ENCODE assay signal across 9 mouse cellular contexts in genomic region chr3:95663969-95664608, GRCm38 (mm10). TPM values are rescaled to one million over a fixed set of nuclear protein-coding genes. Genes with fewer than 3 reads are reported as not detected.
DNase-seq lines count a peak whose midpoint lies in the region; ATAC-seq lines count a peak whose summit lies in the region.
"Had no signal": no experiment of that assay in that cellular context is flagged by ENCODE, and none has a peak within 500 bp of the region (broad histone marks: within the 10 kb centered on the region; RNA-seq: fewer than 3 reads in every experiment).

No protein-coding gene starts in this region.

- H3K9me3 ChIP-seq in heart, embryonic 12.5 days (replicated peaks), result no peaks in the 10 kb centered on the region
- no peaks in the 10 kb centered on the region for H3K9me3 ChIP-seq in liver, embryonic 12.5 days (replicated peaks)
- no peaks in the 10 kb centered on the region for H3K9me3 ChIP-seq in hindbrain, embryonic 11.5 days (ENCODE audit: control insufficient read depth, low read length)
- no peaks in the 10 kb centered on the region for H3K9me3 ChIP-seq in midbrain, embryonic 16.5 days (replicated peaks; ENCODE audit: control insufficient read depth, low read length, poor library complexity, severe bottlenecking)

- 0 out of 2 replicates have a peak overlapping the region, but pooled peaks have one; percentile 11 for H3K4me3 ChIP-seq in heart, embryonic 12.5 days
- H3K4me3 ChIP-seq in liver, embryonic 12.5 days, result no peak overlapping the region
- H3K4me3 ChIP-seq in hindbrain, embryonic 11.5 days (ENCODE audit: low read depth, low read length), result no peak overlapping the region
- no peak overlapping the region for H3K4me3 ChIP-seq in midbrain, embryonic 16.5 days (ENCODE audit: low read depth, low read length)

- H3K4me1 ChIP-seq in heart, embryonic 12.5 days (replicated peaks), result peaks cover 78% of the 10 kb centered on the region
- H3K4me1 ChIP-seq in liver, embryonic 12.5 days, result peaks cover 90% of the 10 kb centered on the region
- H3K4me1 ChIP-seq in hindbrain, embryonic 11.5 days (replicated peaks; ENCODE audit: control insufficient read depth, insufficient read depth, low read length), result peaks cover 6% of the 10 kb centered on the region
- H3K4me1 ChIP-seq in midbrain, embryonic 16.5 days (ENCODE audit: control insufficient read depth, insufficient read depth, low read length), result peaks cover 45% of the 10 kb centered on the region

- no peak for DNase-seq in heart, adult 11 months
- DNase-seq in 416B (ENCODE audit: low read depth), result peak; percentile 63
- DNase-seq in MN1 (ENCODE audit: low spot score), result peak; percentile 28
- DNase-seq in hindbrain, embryonic 11.5 days (ENCODE audit: low spot score), result no peak
- DNase-seq in spleen, postnatal 36 days (ENCODE audit: low spot score in 2 of 2), result no peak
- DNase-seq: kidney, postnatal 14 days had no signal

- H3K27ac ChIP-seq in heart, embryonic 12.5 days (ENCODE audit: poor library complexity, severe bottlenecking), result peak overlapping the region; percentile 96
- peak overlapping the region; percentile 85 for H3K27ac ChIP-seq in liver, embryonic 12.5 days
- no peak overlapping the region for H3K27ac ChIP-seq in hindbrain, embryonic 11.5 days (ENCODE audit: low read depth, low read length)
- H3K27ac ChIP-seq in midbrain, embryonic 16.5 days (ENCODE audit: low read length), result no peak overlapping the region

- ATAC-seq in heart, embryonic 12.5 days (ENCODE audit: insufficient number of reproducible peaks, low FRiP score), result no peak
- ATAC-seq in liver, embryonic 12.5 days, result no peak
- no peak for ATAC-seq in hindbrain, embryonic 11.5 days (ENCODE audit: low FRiP score)
- ATAC-seq in midbrain, embryonic 16.5 days, result no peak

- peak overlapping the region; percentile 8 for H3K4me2 ChIP-seq in heart, embryonic 12.5 days
- H3K4me2 ChIP-seq in liver, embryonic 12.5 days, result peak overlapping the region; percentile 85
- no peak overlapping the region for H3K4me2 ChIP-seq in hindbrain, embryonic 11.5 days (replicated peaks; ENCODE audit: low read depth, low read length)
- H3K4me2 ChIP-seq in midbrain, embryonic 16.5 days (ENCODE audit: low read length), result no peak overlapping the region

- WGBS in heart, embryonic 12.5 days, result 78% methylated on average over 3 of the region's 3 CpGs
- 81% methylated on average over 3 of the region's 3 CpGs for WGBS in liver, embryonic 12.5 days (ENCODE audit: insufficient replicate concordance)
- WGBS in hindbrain, embryonic 11.5 days, result 89% methylated on average over 3 of the region's 3 CpGs
- 95% methylated on average over 3 of the region's 3 CpGs for WGBS in midbrain, embryonic 16.5 days

- H3K27me3 ChIP-seq in heart, embryonic 12.5 days (replicated peaks), result no peaks in the 10 kb centered on the region
- no peaks in the 10 kb centered on the region for H3K27me3 ChIP-seq in liver, embryonic 12.5 days (replicated peaks)
- no peaks in the 10 kb centered on the region for H3K27me3 ChIP-seq in hindbrain, embryonic 11.5 days (ENCODE audit: control insufficient read depth, insufficient read depth, low read length)
- H3K27me3 ChIP-seq in midbrain, embryonic 16.5 days (ENCODE audit: control insufficient read depth, insufficient read depth, low read depth, low read length), result no peaks in the 10 kb centered on the region

- H3K36me3 ChIP-seq in heart, embryonic 12.5 days, result peaks cover 51% of the 10 kb centered on the region
- H3K36me3 ChIP-seq in liver, embryonic 12.5 days, result peaks cover 65% of the 10 kb centered on the region
- no peaks in the 10 kb centered on the region for H3K36me3 ChIP-seq in hindbrain, embryonic 11.5 days (ENCODE audit: control insufficient read depth, insufficient read depth, low read length)
- H3K36me3 ChIP-seq in midbrain, embryonic 16.5 days (ENCODE audit: control insufficient read depth, insufficient read depth, low read length), result peaks cover 7% of the 10 kb centered on the region

- peak overlapping the region; percentile 50 for H3K9ac ChIP-seq in heart, embryonic 12.5 days
- H3K9ac ChIP-seq in liver, embryonic 12.5 days, result peak overlapping the region; percentile 52
- H3K9ac ChIP-seq in hindbrain, embryonic 11.5 days (ENCODE audit: low read depth, low read length), result no peak overlapping the region
- no peak overlapping the region for H3K9ac ChIP-seq in midbrain, embryonic 16.5 days (ENCODE audit: low read depth, low read length)

RNA-seq across cellular contexts. Expression of gene Mcl1, which starts 5.5 kb away (rescaled TPM):
- polyA plus RNA-seq in heart, embryonic 12.5 days (2016; fragmentation: Nextera tagmentation; extraction: Ambion mirVana), result 65.2 and 66.9 TPM in 2 replicates
- 66.5 and 73.8 TPM in 2 replicates for polyA plus RNA-seq in liver, embryonic 12.5 days (2016; fragmentation: Nextera tagmentation; extraction: Ambion mirVana)
- 76.1 and 87.4 TPM in 2 replicates for polyA plus RNA-seq in hindbrain, embryonic 11.5 days (2014; fragmentation: Nextera tagmentation; extraction: Ambion mirVana)
- 37.9 and 43.1 TPM in 2 replicates for polyA plus RNA-seq in midbrain, embryonic 16.5 days (2015; fragmentation: Nextera tagmentation; extraction: Ambion mirVana)

RNA-seq across cellular contexts. Expression of gene Adamtsl4, which starts 23.6 kb away (rescaled TPM):
- polyA plus RNA-seq in heart, embryonic 12.5 days (2016; fragmentation: Nextera tagmentation; extraction: Ambion mirVana), result 4.3 and 4.9 TPM in 2 replicates
- polyA plus RNA-seq in liver, embryonic 12.5 days (2016; fragmentation: Nextera tagmentation; extraction: Ambion mirVana), result 0.30 and 0.35 TPM in 2 replicates
- 0.14 and 0.80 TPM in 2 replicates for polyA plus RNA-seq in hindbrain, embryonic 11.5 days (2014; fragmentation: Nextera tagmentation; extraction: Ambion mirVana)
- 0.80 and 1.0 TPM in 2 replicates for polyA plus RNA-seq in midbrain, embryonic 16.5 days (2015; fragmentation: Nextera tagmentation; extraction: Ambion mirVana)

RNA-seq across cellular contexts. Expression of gene Ensa, which starts 39.3 kb away (rescaled TPM):
- polyA plus RNA-seq in heart, embryonic 12.5 days (2016; fragmentation: Nextera tagmentation; extraction: Ambion mirVana), result 50.8 and 51.4 TPM in 2 replicates
- 42.9 and 45.0 TPM in 2 replicates for polyA plus RNA-seq in liver, embryonic 12.5 days (2016; fragmentation: Nextera tagmentation; extraction: Ambion mirVana)
- polyA plus RNA-seq in hindbrain, embryonic 11.5 days (2014; fragmentation: Nextera tagmentation; extraction: Ambion mirVana), result 83.4 and 87.4 TPM in 2 replicates
- 128 and 131 TPM in 2 replicates for polyA plus RNA-seq in midbrain, embryonic 16.5 days (2015; fragmentation: Nextera tagmentation; extraction: Ambion mirVana)

Comparison
In these comparisons a context has a peak if more than half of its experiments do, and no peak if none do; other contexts are left out.
1. H3K27ac ChIP-seq: peak in heart, embryonic 12.5 days (single experiment) and liver, embryonic 12.5 days (single experiment); none in hindbrain, embryonic 11.5 days (single experiment) and midbrain, embryonic 16.5 days (single experiment).
2. H3K4me2 ChIP-seq: peak in heart, embryonic 12.5 days (single experiment) and liver, embryonic 12.5 days (single experiment); none in hindbrain, embryonic 11.5 days (single experiment) and midbrain, embryonic 16.5 days (single experiment).
3. H3K9ac ChIP-seq: peak in heart, embryonic 12.5 days (single experiment) and liver, embryonic 12.5 days (single experiment); none in hindbrain, embryonic 11.5 days (single experiment) and midbrain, embryonic 16.5 days (single experiment).
4. DNase-seq: peak in 416B (single experiment) and MN1 (single experiment); none in heart, adult 11 months (single experiment), hindbrain, embryonic 11.5 days (single experiment) and spleen, postnatal 36 days (0 of 2).